Mouse (Mus musculus) E14TG2a.4 (cell line): Measurements from ENCODE around the gene 2610044O15Rik8.

ENCODE experiments used
- CTCF ChIP-seq: conservative IDR thresholded peaks from 2 replicates; pipeline ENCODE4 v1.5.1; 2014; ENCODE audit warnings: low read length
- NANOG ChIP-seq: IDR thresholded peaks from 2 replicates; pipeline ENCODE4 v1.6.1; 2014; ENCODE audit warnings: borderline replicate concordance, low read length, mixed read lengths
- POU5F1 ChIP-seq: IDR thresholded peaks from 2 replicates; pipeline ENCODE4 v1.6.1; 2014; ENCODE audit warnings: low read length, borderline replicate concordance

GRCm38 (mm10) chr8:129265918-129266317, 31.7 kb upstream of the 2610044O15Rik8 start:
- TF ChIP-seq CTCF: no peak
- TF ChIP-seq NANOG: no peak
- no peak for TF ChIP-seq POU5F1
